Mouse (Mus musculus) CH12.LX (cell line): ENCODE data around the gene Anapc13. TPM values are rescaled to one million over a fixed set of nuclear protein-coding genes. Genes with fewer than 3 reads are reported as not detected.

ENCODE experiments used
- DNase-seq: peaks from one replicate; pipeline ENCODE4 v3.0.0-alpha.2; 2013; ENCODE audit errors: extremely low read depth
- H3K27ac ChIP-seq: 2 replicates; pipeline ENCODE4 v1.5.1; 2012; ENCODE audit warnings: low read depth, mild to moderate bottlenecking, control low read depth, moderate library complexity; ENCODE audit not compliant: insufficient read depth
- H3K27me3 ChIP-seq: replicated peaks from 2 replicates; pipeline ENCODE3; 2012; ENCODE audit warnings: inconsistent platforms
- H3K36me3 ChIP-seq, 2 experiments: replicated peaks in 1 of 2; 2 replicates each; pipeline versions ENCODE3 to v1.6.1; 2012; ENCODE audit warnings: inconsistent platforms in 1 of 2, low read length in 1 of 2, mild to moderate bottlenecking in 1 of 2, mixed read lengths in 1 of 2, moderate library complexity in 1 of 2; ENCODE audit not compliant: control insufficient read depth in 1 of 2, insufficient read depth in 1 of 2
- H3K4me1 ChIP-seq, 2 experiments: 2 replicates each; pipeline ENCODE4 v1.6.1; 2012; ENCODE audit warnings: inconsistent platforms in 1 of 2, moderate library complexity in 1 of 2; ENCODE audit not compliant: insufficient read depth in 2 of 2, control insufficient read depth in 1 of 2
- H3K4me2 ChIP-seq: 2 replicates; pipeline ENCODE4 v1.6.1; 2012; ENCODE audit warnings: low read depth, mild to moderate bottlenecking, control low read depth; ENCODE audit not compliant: poor library complexity, insufficient read depth, severe bottlenecking
- H3K4me3 ChIP-seq, 3 experiments: fragments of 150-350 bp in 1 of 3; sonication (generic) in 1 of 3; replicated peaks in 1 of 3; 2 replicates each; pipeline versions ENCODE3 to v1.5.1; 2011 to 2012; ENCODE audit warnings: low read depth in 2 of 3, low read length in 2 of 3, mild to moderate bottlenecking in 2 of 3, moderate library complexity in 2 of 3, control low read depth in 1 of 3, improper control_type of control experiment in 1 of 3, inconsistent platforms in 1 of 3, mixed read lengths in 1 of 3; ENCODE audit not compliant: poor library complexity in 1 of 3
- H3K79me2 ChIP-seq: replicated peaks from 2 replicates; pipeline ENCODE4 v1.6.1; 2012; ENCODE audit warnings: mild to moderate bottlenecking, moderate library complexity; ENCODE audit not compliant: control insufficient read depth, poor library complexity, insufficient read depth, severe bottlenecking; ENCODE audit errors: extremely low read depth
- H3K9ac ChIP-seq: 2 replicates; pipeline ENCODE4 v1.6.1; 2012; ENCODE audit warnings: low read depth, mild to moderate bottlenecking, control low read depth, moderate library complexity; ENCODE audit not compliant: insufficient read depth
- H3K9me3 ChIP-seq: replicated peaks from 2 replicates; pipeline ENCODE3; 2012; ENCODE audit warnings: low read length, inconsistent platforms, mixed read lengths
- CHD2 ChIP-seq: IDR thresholded peaks from 2 replicates; pipeline ENCODE4 v1.6.1; 2011; ENCODE audit warnings: low read length, improper control_type of control experiment
- EP300 ChIP-seq: IDR thresholded peaks from 2 replicates; pipeline ENCODE4 v1.6.1; 2011; ENCODE audit warnings: low read length, improper control_type of control experiment
- ETS1 ChIP-seq: conservative IDR thresholded peaks from 2 replicates; pipeline ENCODE4 v1.6.1; 2012; ENCODE audit warnings: low read depth, mild to moderate bottlenecking, inconsistent platforms, low read length, improper control_type of control experiment, moderate library complexity
- GABPA ChIP-seq: IDR thresholded peaks from 2 replicates; pipeline ENCODE4 v1.6.1; 2012; ENCODE audit warnings: low read depth, low read length, improper control_type of control experiment, inconsistent platforms; ENCODE audit not compliant: insufficient replicate concordance
- HCFC1 ChIP-seq: IDR thresholded peaks from 2 replicates; pipeline ENCODE4 v1.6.1; 2012; ENCODE audit warnings: low read depth, mild to moderate bottlenecking, inconsistent platforms, low read length, improper control_type of control experiment
- IRF4 ChIP-seq: IDR thresholded peaks from 2 replicates; pipeline ENCODE4 v1.6.1; 2014; ENCODE audit warnings: low read depth, mild to moderate bottlenecking, inconsistent platforms, low read length, improper control_type of control experiment
- JUN ChIP-seq: IDR thresholded peaks from 2 replicates; pipeline ENCODE4 v1.6.1; 2011; ENCODE audit warnings: low read depth, mild to moderate bottlenecking, low read length, improper control_type of control experiment, moderate library complexity; ENCODE audit not compliant: insufficient read depth
- KAT2A ChIP-seq: IDR thresholded peaks from 2 replicates; pipeline ENCODE4 v1.6.1; 2012; ENCODE audit warnings: low read length, improper control_type of control experiment, inconsistent platforms; ENCODE audit not compliant: insufficient replicate concordance
- MEF2A ChIP-seq: IDR thresholded peaks from 2 replicates; pipeline ENCODE4 v1.6.1; 2014; ENCODE audit warnings: low read depth, mild to moderate bottlenecking, inconsistent platforms, low read length, improper control_type of control experiment, borderline replicate concordance
- MXI1 ChIP-seq: IDR thresholded peaks from 2 replicates; pipeline ENCODE4 v1.6.1; 2011; ENCODE audit warnings: mild to moderate bottlenecking, low read depth, low read length, improper control_type of control experiment
- MYC ChIP-seq: IDR thresholded peaks from 2 replicates; pipeline ENCODE4 v1.6.1; 2011; ENCODE audit warnings: low read depth, mild to moderate bottlenecking, improper control_type of control experiment, low read length
- NELFE ChIP-seq: IDR thresholded peaks from 2 replicates; pipeline ENCODE4 v1.6.1; 2011; ENCODE audit warnings: low read depth, low read length, improper control_type of control experiment
- POLR2AphosphoS2 ChIP-seq: IDR thresholded peaks from 2 replicates; pipeline ENCODE4 v1.6.1; 2011; ENCODE audit warnings: low read depth, low read length, improper control_type of control experiment
- RCOR1 ChIP-seq: conservative IDR thresholded peaks from 2 replicates; pipeline ENCODE4 v1.6.1; 2012; ENCODE audit warnings: low read depth, mild to moderate bottlenecking, inconsistent platforms, low read length, improper control_type of control experiment
- SMC3 ChIP-seq: IDR thresholded peaks from 2 replicates; pipeline ENCODE4 v1.6.1; 2011; ENCODE audit warnings: low read depth, low read length, improper control_type of control experiment
- TBP ChIP-seq: conservative IDR thresholded peaks from 2 replicates; pipeline ENCODE4 v1.6.1; 2011; ENCODE audit warnings: low read depth, low read length, improper control_type of control experiment
- USF1 ChIP-seq: IDR thresholded peaks from 2 replicates; pipeline ENCODE4 v1.6.1; 2014; ENCODE audit warnings: low read depth, mild to moderate bottlenecking, inconsistent platforms, low read length, improper control_type of control experiment
- USF2 ChIP-seq: conservative IDR thresholded peaks from 2 replicates; pipeline ENCODE4 v1.6.1; 2011; ENCODE audit warnings: low read depth, low read length, improper control_type of control experiment
- ZC3H11A ChIP-seq: IDR thresholded peaks from 2 replicates; pipeline ENCODE4 v1.6.1; 2012; ENCODE audit warnings: low read depth, mild to moderate bottlenecking, inconsistent platforms, low read length, improper control_type of control experiment
- ZNF384 ChIP-seq: IDR thresholded peaks from 2 replicates; pipeline ENCODE4 v1.6.1; 2012; ENCODE audit warnings: low read depth, low read length, improper control_type of control experiment, inconsistent platforms
- dilution Hi-C: fragments of 300-500 bp; cut with MboI; formaldehyde crosslinking; loops from 2 replicates; pipeline ENCODE4 v1.14.3; 2020; ENCODE audit warnings: low sequenced_read_pairs; ENCODE audit not compliant: extremely low pct_unique_long_range_greater_than_20kb, extremely low pct_ligation_motif_present
- in situ Hi-C: fragments of 300-500 bp; cut with MboI; formaldehyde crosslinking; loops from 3 replicates; pipeline ENCODE4 v1.14.3; 2019; ENCODE audit warnings: low sequenced_read_pairs, low pct_ligation_motif_present, low pct_unique_long_range_greater_than_20kb, mixed read lengths
- polyA plus RNA-seq: library from polyadenylated mRNA; unstranded; fragments of >175 nt; gene quantifications from 2 replicates; pipeline ENCODE4 v1.2.1, GENCODE M21; 2012; ENCODE audit warnings: low read depth; ENCODE audit not compliant: insufficient read length
- total RNA-seq, 2 experiments: library from RNA; depleted of rRNA; stranded (reverse); fragments of 300-350 nt in 1 of 2; fragments of >200 nt in 1 of 2; gene quantifications; 2 replicates each; pipeline ENCODE4 v1.2.3; 2012 to 2014

Gene Anapc13
- total and polyA plus RNA-seq, 3 experiments, result 20.8 to 87.4 (median 62.6) TPM

- H3K4me2 ChIP-seq, result no peak overlapping the region
- H3K27ac ChIP-seq, result no peak overlapping the region
- no peak for DNase-seq
- dilution Hi-C loops, result no loop called here
- H3K27me3 ChIP-seq, result peaks cover 4% of the 10 kb centered on the region
- H3K4me3 ChIP-seq, result no peak overlapping the region
- H3K9me3 ChIP-seq, result peaks cover 3% of the 10 kb centered on the region
- H3K4me1 ChIP-seq, result no peaks in the 10 kb centered on the region
- no peaks in the 10 kb centered on the region for H3K36me3 ChIP-seq
- TF ChIP-seq ZNF384 (no peak), NELFE (no peak), CHD2 (no peak), ETS1 (no peak), IRF4 (no peak), HCFC1 (no peak), USF2 (no peak), JUN (no peak), TBP (no peak), USF1 (no peak), KAT2A (no peak), MYC (no peak), GABPA (no peak), MXI1 (no peak), RCOR1 (no peak), ZC3H11A (no peak)
- in situ Hi-C loops, result no loop called here
- no peak overlapping the region for H3K9ac ChIP-seq
- H3K79me2 ChIP-seq, result no peaks in the 10 kb centered on the region
Observed at GRCm38 (mm10) chr9:102649917-102650527, 23.9 kb downstream of the Anapc13 start.

DNA sequence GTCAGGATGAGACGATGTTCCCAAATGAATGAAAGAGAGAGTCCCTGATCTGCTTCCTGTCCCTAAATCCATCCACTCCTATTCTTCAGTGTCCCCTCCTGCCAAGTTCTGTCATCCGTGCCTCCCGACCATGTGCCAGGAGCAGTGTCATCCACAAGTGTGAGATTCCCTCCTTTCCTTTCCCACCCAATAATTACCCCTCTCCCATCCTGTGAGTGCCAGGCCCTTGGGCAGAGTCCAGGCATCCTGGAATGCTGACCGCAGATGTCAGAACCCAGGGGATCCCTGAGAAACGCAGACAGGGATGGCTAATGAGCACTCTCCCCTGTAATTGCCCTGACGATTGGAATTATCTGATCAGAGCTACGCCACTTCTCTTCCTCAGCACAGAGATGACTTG is 24.5 kb downstream of the Anapc13 start:
- H3K4me2 ChIP-seq, result no peak overlapping the region
- dilution Hi-C loops (no loop called here), in situ Hi-C loops (no loop called here)
- H3K27me3 ChIP-seq, result peaks cover 4% of the 10 kb centered on the region
- no peak overlapping the region for H3K9ac ChIP-seq
- peaks cover 3% of the 10 kb centered on the region for H3K9me3 ChIP-seq
- no peaks in the 10 kb centered on the region for H3K79me2 ChIP-seq
- H3K4me3 ChIP-seq, result no peak overlapping the region
- H3K27ac ChIP-seq, result no peak overlapping the region
- DNase-seq, result no peak
- H3K4me1 ChIP-seq, result no peaks in the 10 kb centered on the region
- no peaks in the 10 kb centered on the region for H3K36me3 ChIP-seq
- no peak for TF ChIP-seq IRF4
- no peak for TF ChIP-seq RCOR1
- no peak for TF ChIP-seq TBP
- TF ChIP-seq SMC3, result no peak
- no peak for TF ChIP-seq MEF2A
- no peak for TF ChIP-seq MYC
- no peak for TF ChIP-seq EP300
- TF ChIP-seq JUN, result no peak
- TF ChIP-seq POLR2AphosphoS2, result no peak
